Mouse (Mus musculus): ENCODE data around the gene Tbc1d8.

- TF ChIP-seq POLR2AphosphoS5 (IDR thresholded peaks at IDR 0.05; ENCODE audit: borderline replicate concordance, low read depth, low read length) (no peak), RCOR1 (IDR thresholded peaks at IDR 0.05; ENCODE audit: low read depth, low read length) (no peak), EP300 (IDR thresholded peaks at IDR 0.05; ENCODE audit: low read depth in 1 of 2, low read length in 2 of 2) (peak in 1 of 2 experiments; percentile 24; a peak in 1 of 4 replicates)
Measured at GRCm38 (mm10) chr1:39370431-39370830, 108.1 kb downstream of the Tbc1d8 start.
